Mouse (Mus musculus) liver, embryonic 14.5 days (tissue): ENCODE data around the gene Rnf150. TPM values are rescaled to one million over a fixed set of nuclear protein-coding genes. Genes with fewer than 3 reads are reported as not detected.

ENCODE experiments used
- ATAC-seq: fragments of 200-750 bp; cut with Nextera tagmentation; 2 replicates; pipeline ENCODE4 v1.8.0; 2017; ENCODE audit warnings: moderate number of reproducible peaks, mild to moderate bottlenecking, moderate library complexity; ENCODE audit not compliant: insufficient read depth
- DNase-seq, 3 experiments: peaks; one replicate each; pipeline ENCODE4 v3.0.0-alpha.2; 2012 to 2013; ENCODE audit warnings: low read depth in 3 of 3, low spot score in 3 of 3
- H3K27ac ChIP-seq: fragments of 300-500 bp; sonication (generic); 2 replicates; pipeline ENCODE4 v1.5.1; 2014; ENCODE audit warnings: moderate library complexity, mild to moderate bottlenecking, control low read depth, inconsistent platforms
- H3K27me3 ChIP-seq: fragments of 300-500 bp; sonication (generic); 2 replicates; pipeline ENCODE4 v1.6.1; 2014; ENCODE audit warnings: mild to moderate bottlenecking, low read length, moderate library complexity; ENCODE audit not compliant: control insufficient read depth, insufficient read depth
- H3K36me3 ChIP-seq: fragments of 300-500 bp; sonication (generic); replicated peaks from 2 replicates; pipeline ENCODE4 v1.6.1; 2014; ENCODE audit warnings: low read depth; ENCODE audit not compliant: control insufficient read depth, insufficient read depth
- H3K4me1 ChIP-seq, 2 experiments: fragments of 200-500 bp in 1 of 2; fragments of 300-500 bp in 1 of 2; sonication (generic) in 1 of 2; replicated peaks; 2 replicates each; pipeline ENCODE4 v1.6.1; 2012 to 2014; ENCODE audit warnings: antibody characterized with exemption in 1 of 2, inconsistent platforms in 1 of 2, low read length in 1 of 2; ENCODE audit not compliant: control insufficient read depth in 2 of 2, insufficient read depth in 2 of 2
- H3K4me2 ChIP-seq: fragments of 300-500 bp; sonication (generic); 2 replicates; pipeline ENCODE4 v1.6.1; 2014; ENCODE audit warnings: low read depth, mild to moderate bottlenecking, control low read depth, moderate library complexity
- H3K4me3 ChIP-seq, 2 experiments: fragments of 200-500 bp in 1 of 2; fragments of 300-500 bp in 1 of 2; sonication (generic) in 1 of 2; 2 replicates each; pipeline ENCODE4 v1.5.1; 2012 to 2014; ENCODE audit warnings: low read depth in 2 of 2, low read length in 2 of 2, mild to moderate bottlenecking in 2 of 2, control low read depth in 1 of 2, inconsistent platforms in 1 of 2, moderate library complexity in 1 of 2; ENCODE audit not compliant: insufficient read depth in 1 of 2
- H3K9ac ChIP-seq: fragments of 300-500 bp; sonication (generic); replicated peaks from 2 replicates; pipeline ENCODE4 v1.6.1; 2014; ENCODE audit warnings: mild to moderate bottlenecking, control low read depth, moderate library complexity
- H3K9me3 ChIP-seq: fragments of 300-500 bp; sonication (generic); 2 replicates; pipeline ENCODE4 v1.6.1; 2016; ENCODE audit warnings: low read length, mixed read lengths; ENCODE audit not compliant: control insufficient read depth
- CTCF ChIP-seq: IDR thresholded peaks from 2 replicates; pipeline ENCODE4 v1.5.1; 2016; ENCODE audit warnings: antibody characterized with exemption, low read depth, control low read depth
- EP300 ChIP-seq: IDR thresholded peaks from 2 replicates; pipeline ENCODE4 v1.6.1; 2016; ENCODE audit warnings: antibody characterized with exemption, low read depth
- WGBS: fragments of 180-500 bp; shearing (Covaris S2); extraction: QIAGEN DNeasy Blood & Tissue Kit; methylation state at CpG from one replicate; pipeline ENCODE4 v1.1.7; 2014; ENCODE audit not compliant: insufficient replicate concordance; 5-methylcytosine and 5-hydroxymethylcytosine counted together
- polyA plus RNA-seq, 2 experiments: library from polyadenylated mRNA; depleted of rRNA in 1 of 2; stranded (reverse) in 1 of 2; unstranded in 1 of 2; fragments of >200 nt; fragmentation: Nextera tagmentation in 1 of 2; extraction: Ambion mirVana in 1 of 2; gene quantifications; 2 replicates each; pipeline versions ENCODE4 v1.2.1 to v1.2.3; 2012 to 2014

The Rnf150 gene
- polyA plus RNA-seq, 2 experiments, result 0.17 to 0.19 TPM

GRCm38 (mm10) chr8:83083452-83083851 is 220.3 kb downstream of the Rnf150 start:
- DNase-seq, result no peak
- Histone ChIP-seq H3K9me3 (no peaks in the 10 kb centered on the region), H3K4me2 (no peak overlapping the region), H3K4me1 (peaks cover 0 to 2% of the 10 kb centered on the region in 2 experiments; a peak in 1 of 4 replicates), H3K27me3 (no peaks in the 10 kb centered on the region), H3K9ac (no peak overlapping the region), H3K27ac (no peak overlapping the region), H3K36me3 (no peaks in the 10 kb centered on the region), H3K4me3 (no peak overlapping the region)
- TF ChIP-seq CTCF (no peak), EP300 (no peak)
- WGBS, result 59% methylated on average over 6 of the region's 6 CpGs
- no peak for ATAC-seq

GRCm38 (mm10) chr8:83085581-83085980 is 222.4 kb downstream of the Rnf150 start:
- no peak overlapping the region for H3K9ac ChIP-seq
- no peaks in the 10 kb centered on the region for H3K36me3 ChIP-seq
- H3K4me2 ChIP-seq, result no peak overlapping the region
- no peak overlapping the region for H3K27ac ChIP-seq
- WGBS, result 30% methylated on average over 3 of the region's 3 CpGs
- TF ChIP-seq EP300 (no peak), CTCF (no peak)
- H3K27me3 ChIP-seq, result no peaks in the 10 kb centered on the region
- no peak overlapping the region for H3K4me3 ChIP-seq
- DNase-seq (no peak), ATAC-seq (no peak)
- peaks cover 0 to 2% of the 10 kb centered on the region in 2 experiments; a peak in 1 of 4 replicates for H3K4me1 ChIP-seq
- no peaks in the 10 kb centered on the region for H3K9me3 ChIP-seq

- H3K4me3 ChIP-seq, result no peak overlapping the region
- TF ChIP-seq CTCF (no peak), EP300 (no peak)
- DNase-seq, result no peak
Observed at GRCm38 (mm10) chr8:83086625-83087024, 223.5 kb downstream of the Rnf150 start.

GRCm38 (mm10) chr8:83087604-83088003 is 224.4 kb downstream of the Rnf150 start:
- DNase-seq (no peak), ATAC-seq (no peak)
- no peak overlapping the region for H3K4me3 ChIP-seq
- no peak overlapping the region for H3K4me2 ChIP-seq
- TF ChIP-seq CTCF (peak; percentile 22; the same call in 1 of the 2 replicates), EP300 (no peak)
- H3K9me3 ChIP-seq, result no peaks in the 10 kb centered on the region
- no peak overlapping the region for H3K9ac ChIP-seq
- no peaks in the 10 kb centered on the region for H3K27me3 ChIP-seq
- peaks cover 0 to 2% of the 10 kb centered on the region in 2 experiments; a peak in 1 of 4 replicates for H3K4me1 ChIP-seq
- H3K36me3 ChIP-seq, result no peaks in the 10 kb centered on the region
- no peak overlapping the region for H3K27ac ChIP-seq

More at GRCm38 (mm10) chr8:83086625-83087024, 223.5 kb downstream of the Rnf150 start:
- no peak overlapping the region for H3K9ac ChIP-seq
- H3K4me2 ChIP-seq, result no peak overlapping the region
- ATAC-seq, result no peak
- WGBS, result 17% methylated on average over 8 of the region's 8 CpGs
- peaks cover 0 to 2% of the 10 kb centered on the region in 2 experiments; a peak in 1 of 4 replicates for H3K4me1 ChIP-seq
- no peaks in the 10 kb centered on the region for H3K9me3 ChIP-seq
- no peak overlapping the region for H3K27ac ChIP-seq
- H3K36me3 ChIP-seq, result no peaks in the 10 kb centered on the region
- no peaks in the 10 kb centered on the region for H3K27me3 ChIP-seq

- DNase-seq (no peak), ATAC-seq (no peak)
- no peaks in the 10 kb centered on the region for H3K36me3 ChIP-seq
- H3K9me3 ChIP-seq, result no peaks in the 10 kb centered on the region
- peaks cover 0 to 2% of the 10 kb centered on the region in 2 experiments; a peak in 1 of 4 replicates for H3K4me1 ChIP-seq
- H3K4me3 ChIP-seq, result no peak overlapping the region
- TF ChIP-seq EP300, result no peak
- no peak for TF ChIP-seq CTCF
- H3K27me3 ChIP-seq, result no peaks in the 10 kb centered on the region
- H3K9ac ChIP-seq, result no peak overlapping the region
- H3K4me2 ChIP-seq, result no peak overlapping the region
- WGBS, result 53% methylated on average over 6 of the region's 6 CpGs
- H3K27ac ChIP-seq, result no peak overlapping the region
Observed at GRCm38 (mm10) chr8:83088156-83088555, 225.0 kb downstream of the Rnf150 start.
